Mouse (Mus musculus) limb, embryonic 15.5 days (tissue): Measurements from ENCODE around the gene Fbln7. TPM values are rescaled to one million over a fixed set of nuclear protein-coding genes. Genes with fewer than 3 reads are reported as not detected.
A peak's percentile ranks its signal among the peaks of the same experiment; 100 is the strongest.

Source experiments
- ATAC-seq: fragments of 200-750 bp; cut with Nextera tagmentation; 2 replicates; pipeline ENCODE4 v1.8.0; 2017; ENCODE audit warnings: low read depth, moderate TSS enrichment; ENCODE audit not compliant: insufficient number of reproducible peaks, low FRiP score, low TSS enrichment
- H3K27ac ChIP-seq: fragments of 300-500 bp; sonication (generic); 2 replicates; pipeline ENCODE4 v1.5.1; 2015; ENCODE audit warnings: moderate library complexity, mild to moderate bottlenecking, inconsistent platforms
- H3K27me3 ChIP-seq: fragments of 300-500 bp; sonication (generic); 2 replicates; pipeline ENCODE4 v1.6.1; 2015; ENCODE audit warnings: inconsistent platforms
- H3K36me3 ChIP-seq: fragments of 300-500 bp; sonication (generic); 2 replicates; pipeline ENCODE4 v1.6.1; 2015; ENCODE audit warnings: inconsistent platforms
- H3K4me1 ChIP-seq: fragments of 300-500 bp; sonication (generic); 2 replicates; pipeline ENCODE4 v1.6.1; 2015; ENCODE audit warnings: inconsistent platforms
- H3K4me2 ChIP-seq: fragments of 300-500 bp; sonication (generic); 2 replicates; pipeline ENCODE4 v1.6.1; 2015; ENCODE audit warnings: mild to moderate bottlenecking, inconsistent platforms
- H3K4me3 ChIP-seq: fragments of 300-500 bp; sonication (generic); 2 replicates; pipeline ENCODE4 v1.5.1; 2015; ENCODE audit warnings: mild to moderate bottlenecking, inconsistent platforms
- H3K9ac ChIP-seq: fragments of 300-500 bp; sonication (generic); 2 replicates; pipeline ENCODE4 v1.6.1; 2015; ENCODE audit warnings: inconsistent platforms
- H3K9me3 ChIP-seq: fragments of 300-500 bp; sonication (generic); 2 replicates; pipeline ENCODE4 v1.6.1; 2016; ENCODE audit warnings: inconsistent platforms
- WGBS: fragments of 180-500 bp; shearing (Covaris S2); methylation state at CpG from one replicate; pipeline ENCODE4 v1.1.7; 2015; 5-methylcytosine and 5-hydroxymethylcytosine counted together
- microRNA-seq: library from miRNA; unstranded; fragments of <30 nt; microRNA quantifications from one replicate; pipeline ENCODE4, GENCODE M21; 2016
- polyA plus RNA-seq: library from polyadenylated mRNA; unstranded; fragments of >200 nt; fragmentation: Nextera tagmentation; extraction: Ambion mirVana; gene quantifications from 2 replicates; pipeline ENCODE4 v1.2.1, GENCODE M21; 2015

Gene Fbln7
- polyA plus RNA-seq, 1 experiment from 2014 or later = 11.4 TPM

- H3K27ac ChIP-seq = no peak overlapping the region
- WGBS = 86% methylated on average over 3 of the region's 3 CpGs
- no peak overlapping the region for H3K4me2 ChIP-seq
Observed at GRCm38 (mm10) chr2:128936256-128936655, 73.5 kb downstream of the Fbln7 start.

GRCm38 (mm10) chr2:128943538-128944528 lies 81.1 kb downstream of the Fbln7 start, which contains the start of gene Zc3h8:
Gene Zc3h8, minus strand, starts transcription at chr2:128944077.
- Histone ChIP-seq H3K36me3 (peaks cover 3% of the 10 kb centered on the region; the same call in 1 of the 2 replicates), H3K27ac (peak within 1 kb of the TSS; percentile 89), H3K9me3 (no peaks in the 10 kb centered on the region), H3K4me3 (peak within 1 kb of the TSS; percentile 76), H3K9ac (peak within 1 kb of the TSS; percentile 70), H3K4me2 (peak within 1 kb of the TSS; percentile 75), H3K27me3 (0 out of 2 replicates have a peak, but pooled peaks cover 3% of the 10 kb centered on the region), H3K4me1 (0 out of 2 replicates have a peak, but pooled peaks cover 3% of the 10 kb centered on the region)
- peak; percentile 89 for ATAC-seq
- WGBS = 1% methylated on average over 65 of the region's 65 CpGs

More at GRCm38 (mm10) chr2:128936256-128936655, 73.5 kb downstream of the Fbln7 start:
- Histone ChIP-seq H3K27me3 (no peaks in the 10 kb centered on the region), H3K9me3 (no peaks in the 10 kb centered on the region), H3K4me3 (no peak overlapping the region), H3K36me3 (peaks cover 10% of the 10 kb centered on the region), H3K9ac (no peak overlapping the region), H3K4me1 (no peaks in the 10 kb centered on the region)
- no peak for ATAC-seq

Small RNA genes within 50 kb of the gene (microRNA-seq; reads per million reads assigned to microRNA genes)
- gene Gm22859 = not detected

Other genes with a start within 250 kb of the Fbln7 start
- gene Anapc1, start 175.6 kb upstream of the Fbln7 start, polyA plus RNA-seq = 50.5 and 57.0 TPM in 2 replicates
- 10.7 and 11.0 TPM in 2 replicates for gene Mertk, start 164.0 kb upstream of the Fbln7 start, polyA plus RNA-seq
- gene Tmem87b, start 44.9 kb upstream of the Fbln7 start, polyA plus RNA-seq = 29.4 and 31.0 TPM in 2 replicates
- gene Zc3h8, start 81.1 kb downstream of the Fbln7 start, polyA plus RNA-seq = 5.2 and 6.4 TPM in 2 replicates
- gene Zc3h6, start 104.4 kb downstream of the Fbln7 start, polyA plus RNA-seq = 2.0 and 2.1 TPM in 2 replicates
- 12.7 and 14.8 TPM in 2 replicates for gene Gm10762, start 104.7 kb downstream of the Fbln7 start, polyA plus RNA-seq
- gene Vinac1, start 185.2 kb downstream of the Fbln7 start, polyA plus RNA-seq = 0.04 and 0.07 TPM in 2 replicates
- 17.2 and 19.1 TPM in 2 replicates for gene Ttl, start 203.0 kb downstream of the Fbln7 start, polyA plus RNA-seq
- 22.0 and 25.1 TPM in 2 replicates for gene Polr1b, start 238.0 kb downstream of the Fbln7 start, polyA plus RNA-seq